Mouse (Mus musculus): ENCODE results near the gene Dennd1a. TPM values are rescaled to one million over a fixed set of nuclear protein-coding genes. Genes with fewer than 3 reads are reported as not detected.

Gene Dennd1a
- total RNA-seq, 2 experiments from 2014 or later, result 27.7 to 27.9 TPM

DNA sequence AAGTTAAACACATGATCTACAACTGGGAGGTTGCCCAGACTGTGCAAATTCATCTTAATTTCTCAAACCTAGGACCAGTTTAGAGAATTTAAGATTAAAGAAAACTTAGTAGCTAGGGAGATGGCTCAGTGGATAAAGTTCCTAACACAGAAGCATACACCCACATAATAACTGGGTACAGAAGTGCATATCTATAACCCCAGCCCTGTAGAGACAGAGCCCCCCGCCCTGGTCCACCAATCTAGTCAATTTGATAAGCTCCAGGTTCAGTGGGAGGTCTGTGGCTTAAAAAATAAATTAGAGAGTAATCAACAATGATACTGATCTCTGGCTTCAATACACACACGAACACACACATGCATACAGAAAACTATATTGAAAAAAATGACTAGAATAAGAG, 51.6 kb downstream of the Dennd1a start:
- no peak for DNase-seq (ENCODE audit: low spot score)

DNA sequence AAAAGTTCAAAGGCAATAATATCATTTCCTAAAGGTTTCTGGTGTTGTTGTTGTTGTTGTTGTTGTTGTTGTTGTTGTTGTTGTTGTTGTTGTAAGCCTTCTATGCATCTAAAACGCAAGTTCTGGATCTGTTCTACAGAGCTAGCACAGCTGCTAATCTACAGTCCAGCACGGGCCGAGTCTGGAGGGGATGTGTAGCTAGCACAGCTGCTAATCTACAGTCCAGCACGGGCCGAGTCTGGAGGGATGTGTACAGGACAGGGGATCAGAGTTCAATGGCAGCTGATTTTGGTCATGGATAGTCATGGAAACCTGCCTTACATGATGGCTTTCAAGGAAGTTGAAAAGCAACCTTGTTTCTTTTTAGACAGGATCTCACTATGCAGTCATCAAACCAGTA, 57.3 kb downstream of the Dennd1a start:
- no peak for DNase-seq (ENCODE audit: low spot score)

DNA sequence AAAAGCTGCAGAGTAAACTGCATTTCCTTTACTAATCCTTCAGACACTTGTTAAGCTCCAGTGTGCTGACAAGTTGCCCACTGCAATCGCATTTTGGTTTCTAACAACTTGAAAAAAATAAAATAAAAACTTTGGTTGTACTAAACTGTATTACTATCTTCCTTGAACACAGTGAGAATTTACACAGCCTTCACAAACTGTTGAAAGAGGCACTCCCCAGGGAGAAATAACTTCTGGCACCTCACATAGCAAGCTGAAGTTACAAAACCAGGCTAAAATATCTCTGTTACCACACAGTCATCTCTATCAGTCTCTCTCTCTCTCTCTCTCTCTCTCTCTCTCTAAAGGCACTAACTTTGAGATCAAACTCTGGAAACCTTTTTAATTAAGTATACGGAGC, 63.4 kb downstream of the Dennd1a start:
- DNase-seq (ENCODE audit: low spot score), result peak; percentile 70

DNA sequence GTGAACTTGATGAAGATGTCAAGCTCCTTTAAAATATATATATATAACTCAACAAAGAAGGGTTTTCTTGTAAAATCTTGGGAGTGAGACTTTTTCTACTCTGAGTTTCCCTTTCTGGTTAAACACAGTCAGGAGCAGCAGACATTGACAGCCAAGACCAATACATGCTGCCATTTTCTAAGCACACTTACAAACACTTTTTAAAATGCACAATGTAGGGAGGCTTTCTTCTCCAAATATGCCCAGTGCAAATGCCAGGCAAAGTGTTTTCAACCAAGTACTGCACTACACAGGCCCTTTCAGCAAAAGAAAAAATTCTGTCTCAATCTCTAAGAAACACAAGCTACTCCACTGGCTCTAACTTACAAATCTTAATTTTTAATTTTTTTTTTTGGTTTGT, 65.7 kb downstream of the Dennd1a start:
- DNase-seq (ENCODE audit: low spot score), result no peak

DNA sequence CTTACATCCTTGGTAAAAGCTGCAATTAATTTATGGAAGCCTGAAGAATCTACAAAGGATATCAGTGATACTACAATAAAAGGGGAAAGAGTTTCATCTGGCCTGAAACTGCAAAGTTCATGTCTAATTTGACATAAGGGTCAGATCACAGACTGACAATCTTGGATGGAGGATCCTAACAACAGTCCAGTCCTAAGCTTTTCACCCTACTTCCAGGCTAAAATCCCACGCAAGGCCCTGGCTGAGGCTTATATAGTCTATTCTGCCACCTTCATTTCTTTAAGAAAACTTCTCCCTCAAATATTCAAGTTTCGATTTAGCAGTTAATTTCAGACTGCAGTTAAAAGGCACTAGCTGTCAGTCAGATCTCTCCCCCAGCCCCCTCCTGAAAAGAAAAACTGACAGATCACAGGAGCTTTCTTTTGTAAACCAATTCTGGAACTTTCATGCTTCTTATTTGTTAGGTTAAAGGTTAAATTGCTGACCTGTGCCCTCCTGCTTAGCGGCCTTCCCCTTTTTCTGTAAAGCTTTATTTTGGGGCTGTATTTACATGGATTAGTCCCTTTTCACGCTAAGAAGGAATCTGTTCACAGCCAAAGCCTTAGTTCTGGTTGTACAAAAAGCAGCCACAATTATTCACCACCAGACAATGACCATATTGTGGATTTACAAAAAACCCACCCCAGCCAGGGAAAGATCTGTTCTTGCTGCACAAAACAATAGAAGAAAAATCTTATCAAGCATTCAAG, 66.3 kb downstream of the Dennd1a start:
- no peak for DNase-seq (ENCODE audit: low spot score)

DNA sequence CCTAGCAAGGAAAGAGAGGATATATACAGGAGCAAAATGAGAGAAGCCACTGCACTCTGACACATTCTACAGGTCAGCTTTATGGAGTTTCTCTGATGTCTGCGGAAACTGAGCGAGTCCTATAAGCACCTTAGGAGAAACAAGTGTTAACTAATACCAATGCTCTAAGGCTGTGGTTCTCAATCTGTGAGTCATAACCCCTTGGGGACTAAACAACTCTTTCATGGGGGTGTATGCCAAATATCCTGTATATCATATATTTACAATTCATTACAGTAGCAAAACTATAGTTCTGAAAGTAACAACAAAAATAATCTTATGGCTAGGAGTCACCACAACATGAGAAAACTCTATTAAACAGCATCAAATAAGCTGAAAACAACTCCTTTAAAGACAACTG, 67.5 kb downstream of the Dennd1a start:
- no peak for DNase-seq (ENCODE audit: low spot score)

DNA sequence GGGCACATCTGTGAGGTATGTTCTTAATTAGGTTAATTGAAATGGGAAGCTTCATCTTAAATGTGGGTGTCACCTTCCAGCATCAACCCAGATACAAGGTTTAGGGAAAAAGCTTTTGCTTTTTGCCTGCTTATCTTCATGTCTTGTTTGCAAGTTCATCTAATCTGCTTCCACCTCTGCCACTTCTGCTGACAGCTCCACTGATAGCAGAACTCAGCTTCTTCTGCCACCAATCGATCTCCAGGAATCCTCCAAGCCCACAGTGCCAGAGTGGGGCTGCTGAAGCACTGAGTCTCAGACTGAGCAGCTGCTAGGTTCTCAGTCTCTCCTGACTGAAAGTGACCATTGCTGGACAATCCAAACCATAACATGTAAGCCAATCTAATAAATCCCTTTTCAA, 74.1 kb downstream of the Dennd1a start:
- DNase-seq (ENCODE audit: low spot score), result no peak

DNA sequence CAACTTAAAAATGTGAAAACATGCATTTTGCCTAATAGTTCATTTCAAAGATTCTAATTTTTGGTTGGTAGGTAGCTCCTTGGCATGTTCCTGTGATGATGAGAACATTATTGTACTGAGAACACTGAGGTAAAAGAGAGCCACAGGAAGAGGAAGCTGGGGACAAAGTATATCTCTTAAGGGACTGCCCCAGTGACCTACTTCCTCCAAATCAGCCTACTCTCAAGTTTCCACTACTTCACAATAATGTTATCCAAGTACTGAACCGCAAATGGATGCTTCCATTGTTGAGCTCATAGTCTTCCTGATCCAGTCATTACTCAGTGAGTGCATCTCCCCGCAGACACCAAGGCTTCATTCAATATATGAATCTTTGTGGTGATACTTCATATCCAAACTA, 75.8 kb downstream of the Dennd1a start:
- DNase-seq (ENCODE audit: low spot score), result no peak

DNA sequence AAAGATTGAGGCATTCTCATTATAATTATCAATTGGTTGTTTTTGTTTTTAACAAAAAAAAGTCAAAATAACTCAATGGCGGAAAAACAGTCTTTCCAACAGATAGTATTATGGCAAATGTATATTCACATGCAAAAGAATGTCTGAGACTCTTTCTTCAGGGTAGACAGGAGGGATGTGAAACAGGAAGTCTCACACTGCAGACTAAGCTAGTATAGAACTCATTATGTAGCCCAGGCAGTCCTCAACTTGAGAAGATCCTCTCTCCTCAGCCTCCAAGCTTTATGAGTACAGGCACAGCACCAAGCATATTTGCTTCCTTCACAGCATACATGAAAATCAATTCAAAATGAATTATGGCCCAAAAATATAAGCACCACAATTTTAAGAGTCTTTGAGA, 79.4 kb downstream of the Dennd1a start:
- DNase-seq (ENCODE audit: low spot score), result no peak

DNA sequence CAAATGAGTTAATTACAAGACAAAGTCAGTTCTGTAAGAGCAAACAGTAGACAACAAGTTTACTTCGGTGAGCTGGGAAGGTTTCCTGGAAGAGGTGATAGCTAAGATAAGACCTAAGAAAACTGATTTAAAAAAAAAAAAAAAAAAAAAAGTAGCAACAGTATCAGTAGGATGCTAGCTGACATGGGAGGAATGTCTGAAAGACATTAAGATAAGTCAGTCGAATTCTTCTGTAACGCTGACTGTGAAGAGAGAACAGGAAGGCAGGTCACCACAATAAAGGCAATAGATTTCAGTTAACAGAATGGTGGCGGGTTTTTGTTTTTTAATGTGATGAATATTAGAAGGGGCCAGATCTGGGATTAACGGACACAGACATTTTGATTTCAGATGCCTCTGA, 81.9 kb downstream of the Dennd1a start:
- no peak for DNase-seq (ENCODE audit: low spot score)

DNA sequence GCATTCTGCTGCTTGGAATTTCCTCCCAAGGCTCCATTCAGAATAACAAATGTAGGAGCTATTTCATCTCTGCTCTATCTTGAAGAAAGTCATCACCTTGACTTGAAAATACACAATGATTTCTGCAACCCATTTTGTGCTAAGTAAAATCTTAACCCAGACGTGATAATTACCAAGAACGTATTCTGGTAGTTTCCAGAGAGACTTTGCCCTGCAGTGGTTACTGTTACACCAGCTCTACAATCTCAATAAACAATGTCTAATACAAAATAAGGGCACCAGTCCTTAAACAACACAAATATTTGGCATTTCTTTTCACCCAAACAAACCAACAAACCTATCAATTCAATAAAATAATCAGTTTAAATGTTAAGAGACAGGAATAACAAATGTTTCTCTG, 82.5 kb downstream of the Dennd1a start:
- DNase-seq (ENCODE audit: low spot score), result no peak

DNA sequence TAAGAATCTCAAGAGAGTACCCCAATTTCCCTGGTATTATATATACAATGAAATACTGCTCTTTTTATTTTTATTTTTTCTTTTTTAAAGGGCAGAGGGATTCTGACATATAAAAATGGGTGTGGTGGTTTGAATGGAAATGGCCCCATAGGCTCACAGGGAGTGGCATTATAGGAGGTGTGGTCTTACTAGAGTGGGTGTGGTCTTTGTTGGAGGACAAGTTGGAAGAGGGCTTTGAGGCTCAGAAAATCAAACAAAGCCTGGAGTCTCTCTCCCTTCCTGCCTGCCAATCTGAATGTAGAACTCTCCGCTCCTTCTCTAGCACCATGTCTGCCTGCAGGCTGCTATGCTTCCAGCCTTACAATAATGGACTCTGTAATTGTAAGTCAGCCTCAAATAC, 89.1 kb downstream of the Dennd1a start:
- DNase-seq (ENCODE audit: low spot score), result no peak

DNA sequence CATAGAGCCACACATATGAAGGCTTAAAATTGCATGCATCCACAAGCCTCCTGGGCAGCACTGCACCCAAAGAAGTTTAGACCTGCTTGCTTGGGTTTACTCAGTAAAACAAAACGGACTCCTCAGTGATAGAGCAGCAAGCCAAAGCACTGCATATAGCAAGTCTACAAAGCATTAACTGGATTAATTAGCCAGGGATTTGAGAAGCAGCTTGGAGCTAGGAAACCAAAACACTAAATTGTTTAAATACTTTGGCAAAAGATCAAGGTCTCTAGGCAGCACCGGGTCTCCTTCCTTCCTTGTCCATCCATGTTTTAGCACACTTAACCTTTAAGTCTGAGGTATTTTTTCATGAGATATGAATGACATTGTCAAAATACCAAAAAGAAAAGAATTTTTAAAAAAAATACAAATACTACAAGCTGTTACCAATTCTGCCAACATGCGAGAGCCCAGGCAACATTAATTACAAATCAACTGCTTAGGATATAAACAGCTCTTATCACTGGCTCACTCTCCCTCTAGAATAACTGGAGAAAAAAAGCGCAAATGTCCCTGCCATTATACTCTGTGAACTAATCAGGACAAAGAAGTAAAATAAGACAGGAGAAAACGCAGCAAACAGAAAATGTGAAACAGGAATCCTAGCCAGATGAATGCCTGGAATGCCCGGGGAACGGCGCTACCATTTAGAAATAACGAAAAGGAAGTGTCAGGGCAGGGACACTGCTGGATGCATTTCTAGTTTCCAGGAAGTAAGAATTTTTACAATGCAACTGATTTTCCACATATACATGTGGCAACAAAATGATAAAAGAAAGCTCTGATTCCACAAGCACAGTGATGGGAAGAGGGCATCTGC, 90.8 kb downstream of the Dennd1a start:
- DNase-seq (ENCODE audit: low spot score), result no peak

DNA sequence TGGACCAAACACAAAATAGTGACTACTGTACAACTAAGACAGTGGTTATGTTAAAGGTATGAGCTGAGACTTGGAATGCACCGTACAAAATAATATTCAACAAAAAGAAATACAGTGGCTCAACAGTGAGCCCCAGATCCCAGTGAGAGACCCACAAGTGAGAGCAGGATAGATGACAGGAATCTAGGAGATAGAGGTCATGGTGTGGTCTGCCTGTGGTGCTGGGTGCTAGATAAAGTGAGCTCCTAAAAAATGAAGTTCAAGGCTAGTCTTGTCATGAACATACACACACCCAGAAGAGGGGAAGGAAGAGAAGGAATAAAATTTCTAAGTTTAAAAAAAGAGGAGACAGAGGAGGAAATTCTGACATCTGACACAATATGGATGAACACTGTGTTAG, 95.2 kb downstream of the Dennd1a start:
- no peak for DNase-seq (ENCODE audit: low spot score)

DNA sequence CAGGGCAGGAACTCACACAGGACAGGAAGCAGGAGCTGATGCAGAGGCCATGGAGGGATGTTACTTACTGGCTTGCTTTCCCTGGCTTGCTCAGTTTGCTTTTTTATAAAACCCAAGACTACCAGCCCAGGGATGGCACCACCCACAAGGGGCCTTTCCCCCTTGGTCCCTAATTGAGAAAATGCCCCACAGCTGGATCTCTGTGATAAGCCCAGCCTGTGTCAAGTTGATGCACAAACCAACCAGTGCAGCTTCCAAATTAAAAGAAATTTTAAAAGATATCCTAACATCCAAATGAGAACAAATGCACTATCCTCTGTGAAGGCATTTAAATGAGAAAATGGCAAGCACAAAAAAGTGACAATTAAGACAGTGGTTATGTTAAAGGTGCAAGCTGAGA, 95.6 kb downstream of the Dennd1a start:
- DNase-seq (ENCODE audit: low spot score), result no peak

DNA sequence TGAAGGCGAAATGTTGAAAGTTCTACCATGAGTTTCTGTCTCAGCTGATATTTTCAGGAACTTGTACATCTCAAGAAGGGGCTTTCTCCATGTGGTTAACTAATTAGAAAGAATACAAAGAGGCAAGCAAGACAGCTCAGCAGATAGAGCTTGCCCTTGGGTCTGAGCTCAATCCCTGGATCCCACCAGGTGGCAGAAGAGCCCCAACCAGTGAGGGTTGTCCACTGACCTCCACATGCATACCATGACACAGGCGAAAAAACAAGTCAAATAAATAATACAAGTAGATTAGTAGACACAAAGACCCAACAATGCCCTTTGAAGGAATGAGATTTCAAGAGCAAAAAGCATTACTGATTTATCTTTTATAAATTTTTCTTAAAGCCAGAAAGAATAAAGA, 100.8 kb downstream of the Dennd1a start:
- peak; percentile 28 for DNase-seq (ENCODE audit: low spot score)

DNA sequence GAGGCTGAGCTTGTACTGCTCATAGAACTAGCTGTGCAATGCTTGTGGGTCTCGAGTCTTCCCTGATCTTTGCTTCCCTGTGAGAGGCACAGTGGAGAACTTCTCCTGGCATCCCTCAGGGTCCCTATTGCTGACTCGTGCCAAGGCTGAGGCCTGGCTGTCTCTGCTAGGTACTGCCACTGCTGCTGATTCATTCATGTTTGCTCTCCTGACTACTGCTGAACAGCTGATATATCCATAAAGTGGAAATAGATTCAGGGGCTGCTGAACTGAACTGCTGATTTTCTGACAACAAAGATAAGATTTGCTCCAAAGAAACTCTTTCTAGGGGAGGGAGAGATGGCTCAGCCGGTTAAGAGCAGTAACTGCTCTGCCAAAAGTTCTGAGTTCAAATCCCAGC, 102.2 kb downstream of the Dennd1a start:
- no peak for DNase-seq (ENCODE audit: low spot score)

DNA sequence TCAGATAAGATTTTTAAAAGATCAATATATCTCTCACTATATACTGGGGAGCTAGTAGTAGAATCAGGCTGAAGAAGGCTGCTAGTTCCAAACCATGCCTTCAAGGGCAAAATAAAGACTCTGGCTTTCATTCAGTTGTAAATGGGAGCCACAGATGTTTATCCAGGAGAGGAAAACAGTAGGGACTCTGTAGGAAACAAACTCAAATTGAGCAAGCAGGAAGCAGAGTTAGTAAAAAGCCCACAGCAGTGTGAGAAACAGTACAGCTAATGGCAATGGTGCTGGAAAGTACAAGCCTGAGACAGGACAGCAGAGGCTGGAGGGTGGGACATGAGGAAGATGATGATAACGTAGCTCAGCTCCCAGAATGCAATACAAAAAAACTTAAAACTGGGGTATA, 103.3 kb downstream of the Dennd1a start:
- DNase-seq (ENCODE audit: low spot score), result no peak

DNA sequence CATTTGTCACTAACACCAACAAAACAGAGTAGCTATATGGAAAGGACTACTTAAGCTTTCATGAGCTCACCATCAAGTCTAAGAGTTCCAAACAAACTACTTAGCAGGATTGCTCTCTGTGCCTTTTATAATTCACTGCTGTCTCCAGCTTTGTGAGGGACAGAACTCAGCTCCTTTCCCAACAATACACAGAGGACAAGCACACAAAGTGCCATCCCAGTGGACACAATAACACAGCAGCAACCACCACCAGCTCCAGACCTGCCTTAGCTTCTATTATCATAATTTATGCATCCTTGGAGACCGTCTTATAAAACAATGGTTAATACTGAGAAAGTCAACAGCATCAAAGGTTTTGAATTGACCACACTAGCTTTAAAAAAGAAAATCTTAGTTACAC, 104.9 kb downstream of the Dennd1a start:
- DNase-seq (ENCODE audit: low spot score), result no peak

DNA sequence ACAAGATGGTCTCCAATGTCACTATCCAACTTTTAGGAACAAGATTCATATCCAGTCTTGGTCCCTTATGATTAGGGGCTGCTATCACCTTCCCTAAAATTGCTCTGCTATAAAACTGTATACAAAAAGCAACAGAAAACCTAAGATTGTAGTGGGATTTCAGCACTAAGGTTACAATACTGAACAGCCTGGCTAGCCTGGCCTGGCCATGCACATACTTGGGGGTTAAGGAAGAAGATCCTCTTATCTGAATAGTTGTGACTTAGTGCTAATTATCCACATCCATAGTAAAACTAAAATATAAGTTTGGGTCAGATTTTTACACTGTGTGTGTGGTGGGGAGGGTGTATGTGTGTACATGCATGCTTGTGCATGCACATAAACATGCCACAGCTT, 109.6 kb downstream of the Dennd1a start:
- no peak for DNase-seq (ENCODE audit: low spot score)

DNA sequence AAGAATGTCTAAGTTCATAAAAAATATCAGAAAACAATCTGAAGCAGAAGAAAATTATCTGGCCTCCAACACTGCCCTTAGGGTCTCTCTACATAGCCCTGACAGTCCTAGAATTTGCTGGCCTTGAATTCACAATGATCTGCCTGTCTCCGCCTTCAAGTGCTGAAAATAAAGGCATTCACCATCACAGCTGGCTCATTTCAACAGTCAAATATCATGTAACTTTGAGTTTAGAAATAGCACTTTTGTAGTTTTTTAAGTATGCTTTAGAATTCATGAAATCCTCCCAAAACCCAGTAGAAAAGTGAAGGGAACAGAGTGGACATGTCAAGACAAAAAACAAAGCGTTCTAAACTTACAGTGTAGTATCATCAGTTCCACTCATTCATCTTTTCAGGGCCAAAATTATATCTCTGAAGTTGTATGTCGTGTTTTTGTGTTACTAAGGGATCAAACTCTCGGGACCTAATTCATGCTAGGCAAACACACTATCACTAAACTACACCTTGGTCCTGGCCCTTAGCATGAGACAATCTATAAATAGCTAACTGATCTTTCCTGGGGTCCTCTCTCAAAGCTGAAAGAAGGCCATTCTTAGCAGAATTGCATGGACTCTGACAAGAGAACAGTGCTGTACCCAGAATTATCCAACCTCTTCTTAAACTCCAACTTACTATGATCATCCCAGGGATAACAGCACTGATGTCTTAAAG, 110.2 kb downstream of the Dennd1a start:
- no peak for DNase-seq (ENCODE audit: low spot score)

DNA sequence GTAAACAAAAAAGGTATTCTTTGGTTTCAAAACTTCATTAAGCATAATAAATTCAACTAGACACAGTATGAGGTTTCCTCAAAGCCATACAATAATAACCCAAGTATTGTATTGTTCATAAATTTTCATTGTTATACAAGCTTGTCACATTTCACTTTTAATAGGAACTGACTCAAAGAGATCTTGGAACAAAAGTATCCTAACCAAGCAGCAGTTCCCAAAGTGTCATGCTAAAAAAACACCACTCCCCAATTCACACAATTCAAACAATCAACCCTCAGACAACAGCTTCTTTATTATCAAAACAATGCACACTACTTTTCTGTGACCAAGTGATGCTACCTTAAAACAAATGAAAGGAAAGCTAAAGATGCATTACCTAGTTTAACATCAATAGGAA, 111.9 kb downstream of the Dennd1a start:
- DNase-seq (ENCODE audit: low spot score), result no peak
